Mouse (Mus musculus) adrenal gland, postnatal 14 days (tissue): ENCODE measurements around the gene Mfsd2b. TPM values are rescaled to one million over a fixed set of nuclear protein-coding genes. Genes with fewer than 3 reads are reported as not detected.

ENCODE experiments used
- DNase-seq: peaks from one replicate; pipeline ENCODE4 v3.0.0; 2021; ENCODE audit warnings: mixed read lengths
- total RNA-seq: library from RNA; stranded (reverse); gene quantifications from 2 replicates; pipeline ENCODE4 v1.2.3, GENCODE M21; 2021

Mfsd2b gene
- total RNA-seq, 1 experiment from 2014 or later = 3.3 TPM

DNA sequence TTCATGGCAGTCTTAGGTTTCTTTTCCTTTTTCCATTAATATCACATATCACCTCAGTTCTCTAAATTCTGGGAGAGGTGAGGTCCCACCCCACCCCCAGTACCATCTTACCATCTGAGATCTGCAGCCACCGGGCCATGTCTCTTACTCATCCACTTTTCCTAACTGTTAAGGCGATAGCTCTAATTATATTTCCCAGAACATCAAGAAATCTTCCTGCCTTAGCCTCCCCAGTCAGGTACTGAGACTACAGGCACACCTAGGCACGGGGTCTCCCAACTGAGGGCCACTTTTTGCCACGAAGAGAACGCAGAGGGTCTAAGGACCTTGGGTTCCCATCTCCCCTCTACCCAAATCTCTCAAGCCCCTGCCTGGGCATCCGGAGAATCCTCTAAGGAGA is 628 bp downstream of the Mfsd2b start:
- DNase-seq = no peak

DNA sequence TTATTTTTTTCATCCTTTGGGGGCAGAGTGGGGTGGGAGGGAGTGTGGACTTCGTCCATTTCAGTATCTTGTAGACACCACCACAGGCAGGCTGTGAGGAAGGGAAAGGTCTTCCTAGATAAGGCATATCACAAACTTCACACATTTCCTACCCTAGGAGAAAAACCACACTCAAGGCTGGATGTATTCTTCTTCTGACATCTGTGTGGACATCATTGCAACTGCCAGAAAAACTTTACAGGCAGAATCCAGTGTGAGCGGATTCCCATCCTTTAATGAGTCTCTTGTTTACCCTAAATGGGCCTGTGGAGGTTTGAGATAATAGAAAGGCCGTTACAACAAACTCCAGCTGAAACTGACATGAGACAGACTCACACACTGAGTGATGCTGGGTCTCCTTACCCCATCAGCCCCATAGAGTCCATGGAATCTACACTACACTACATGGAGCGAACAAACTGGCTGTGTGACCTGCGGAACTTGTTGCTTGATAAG is 1.1 kb downstream of the Mfsd2b start:
- DNase-seq = no peak

DNA sequence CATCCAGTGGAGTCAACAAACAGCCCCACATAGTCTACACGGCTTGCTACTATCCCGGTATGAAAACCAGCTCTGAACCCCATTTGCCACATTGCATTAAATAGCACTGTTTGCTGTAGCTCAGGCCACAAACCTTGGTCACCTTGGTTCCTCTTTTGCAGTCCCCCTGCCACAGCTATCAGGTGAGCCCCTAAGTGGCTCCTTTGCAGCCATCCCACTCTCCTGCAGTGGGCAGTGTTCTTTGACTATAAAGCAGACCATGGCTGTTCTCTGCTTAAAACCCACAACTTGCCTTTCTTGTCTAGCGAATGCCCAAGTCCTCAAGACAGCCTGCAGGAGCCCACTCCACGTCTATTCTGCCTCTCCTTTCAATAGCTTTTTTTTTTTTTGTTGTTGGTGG is 1.9 kb downstream of the Mfsd2b start:
- DNase-seq = no peak

DNA sequence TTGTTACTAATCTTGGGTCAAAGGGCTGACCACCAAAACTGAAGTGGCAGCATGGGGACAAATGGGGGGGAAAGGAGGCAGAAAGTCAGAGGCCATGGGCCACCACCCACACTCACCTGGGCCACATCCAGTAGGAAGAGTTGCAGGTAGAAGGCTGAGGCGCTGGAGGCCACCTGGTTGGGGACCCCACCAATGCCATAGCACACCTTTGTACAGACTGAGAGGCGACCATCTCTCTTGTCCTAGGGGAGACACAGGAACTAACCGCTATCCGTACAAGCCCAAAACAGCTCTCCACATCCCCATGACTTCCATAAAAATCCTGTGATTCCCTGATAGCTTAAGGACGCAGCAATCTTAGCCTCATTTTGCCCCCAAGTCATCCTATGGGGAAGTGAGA is 2.9 kb downstream of the Mfsd2b start:
- no peak for DNase-seq

DNA sequence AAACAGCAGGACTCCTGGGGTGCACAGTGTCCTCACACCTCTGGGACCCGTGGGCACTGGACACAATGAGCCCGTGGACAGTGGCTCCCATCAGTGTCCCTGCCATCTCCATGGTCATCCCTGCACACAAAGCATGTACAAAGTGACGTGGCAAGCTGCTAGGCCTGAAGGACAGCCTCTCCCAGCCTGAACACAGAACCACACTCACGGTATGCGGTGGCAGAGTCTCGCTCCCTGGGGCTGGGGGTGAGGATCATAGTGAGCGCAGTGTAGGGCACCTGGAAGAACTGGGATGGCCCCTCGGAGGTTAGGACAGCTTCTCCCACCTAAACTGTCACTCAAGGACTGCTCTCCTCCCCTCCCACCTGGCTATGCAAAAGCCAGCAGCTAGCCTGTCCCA is 5.2 kb downstream of the Mfsd2b start:
- DNase-seq = no peak

DNA sequence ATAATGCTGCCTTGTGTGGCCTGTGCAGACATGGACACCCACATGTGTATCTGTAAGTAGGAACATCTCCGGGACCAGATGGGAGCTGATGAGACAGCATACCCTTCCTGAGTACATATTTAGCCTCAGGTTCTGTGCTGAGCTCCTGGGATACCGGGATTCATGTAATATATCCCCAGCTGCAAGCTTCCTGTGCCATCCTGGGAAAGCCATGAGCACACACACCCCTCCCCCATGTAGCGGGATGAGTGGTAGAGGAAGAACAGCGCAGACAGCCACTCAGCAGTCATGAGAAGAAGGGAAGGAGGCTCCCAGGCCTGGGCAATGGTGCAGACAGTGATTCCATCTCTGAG is 9.8 kb downstream of the Mfsd2b start:
- DNase-seq = no peak

DNA sequence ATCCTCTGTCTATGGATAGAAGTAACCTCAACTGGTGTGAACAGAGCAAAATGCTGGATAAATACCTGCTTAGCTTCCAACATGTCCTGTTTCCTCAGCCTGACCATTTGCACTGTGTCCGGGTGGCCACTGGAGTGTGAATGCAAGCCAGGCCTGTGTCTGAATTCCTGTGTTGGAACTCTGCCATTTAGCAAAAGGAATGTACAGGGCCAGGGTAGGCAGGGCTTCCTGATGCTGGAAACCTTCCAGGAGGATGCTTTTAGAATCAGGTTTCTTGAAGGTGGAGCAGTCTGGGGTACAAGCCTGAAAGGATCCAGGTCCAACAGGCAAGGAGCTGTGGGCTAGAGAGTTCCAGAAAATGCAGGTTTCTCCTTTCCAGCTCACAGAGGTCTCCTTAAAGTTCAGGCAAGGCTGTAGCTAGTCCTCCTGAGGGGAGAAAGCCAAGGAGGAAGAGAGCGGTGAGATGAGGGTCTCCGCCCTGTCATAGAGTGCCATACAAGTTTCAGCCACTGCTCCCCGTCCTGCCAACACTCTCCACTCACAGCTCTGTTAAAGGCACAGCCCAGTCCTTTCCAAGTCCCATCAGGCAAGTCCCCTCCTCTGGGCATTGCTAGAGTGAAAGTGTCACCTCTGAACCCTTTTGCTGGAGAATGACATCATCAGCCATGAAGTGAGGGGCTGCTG is 10.4 kb downstream of the Mfsd2b start:
- peak; percentile 27 for DNase-seq

DNA sequence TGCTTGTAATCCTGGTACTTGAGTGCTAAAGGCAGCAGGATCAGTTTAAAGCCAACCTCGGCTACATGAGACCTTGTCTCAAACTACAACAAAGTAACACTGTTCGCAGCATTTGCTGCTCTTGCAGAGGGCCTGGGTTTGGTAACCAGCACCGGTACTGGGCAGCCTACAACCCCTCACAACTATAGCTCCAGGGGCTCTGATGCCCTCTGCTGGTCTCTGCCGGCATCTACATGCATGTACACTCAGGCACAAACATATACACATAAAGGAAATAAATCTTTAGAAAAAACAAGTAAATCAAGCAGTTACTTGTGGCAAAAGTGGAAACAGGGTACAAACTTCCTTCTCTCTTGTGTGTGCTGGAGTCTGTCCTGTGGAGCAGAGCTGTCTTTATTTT is 11.5 kb downstream of the Mfsd2b start:
- DNase-seq = no peak

DNA sequence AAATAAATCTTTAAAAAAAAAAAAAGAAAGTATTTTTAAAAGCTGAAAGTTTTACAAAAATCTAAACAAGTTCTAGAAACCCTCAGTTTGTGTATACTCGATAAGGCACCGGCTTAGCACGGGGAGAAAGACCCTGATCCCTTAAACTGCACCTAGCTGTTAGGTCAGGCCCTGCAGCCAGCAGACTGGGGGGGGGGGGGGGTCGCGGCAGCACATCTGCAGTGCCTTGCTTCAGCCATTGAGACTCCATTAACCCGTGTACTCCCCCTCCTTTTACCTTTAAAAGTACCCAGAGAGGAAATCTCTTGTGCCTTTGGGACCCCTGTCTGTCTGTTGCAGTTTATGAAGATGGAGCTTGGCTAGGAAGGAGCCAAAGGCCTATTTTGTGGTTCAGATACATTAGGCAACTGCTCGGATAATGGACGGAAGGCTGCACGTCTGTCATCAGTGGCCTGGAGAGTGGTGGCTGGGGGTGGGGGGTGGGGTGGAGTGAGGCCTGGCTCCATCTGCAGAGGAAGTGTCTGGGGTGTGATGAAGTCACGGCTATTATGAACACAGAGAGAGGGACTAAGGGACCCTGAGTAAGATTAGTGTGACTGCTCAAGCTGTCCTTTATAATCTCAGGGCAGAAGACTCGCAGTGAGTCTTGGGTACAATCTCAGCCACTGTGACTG is 14.8 kb downstream of the Mfsd2b start:
- no peak for DNase-seq

DNA sequence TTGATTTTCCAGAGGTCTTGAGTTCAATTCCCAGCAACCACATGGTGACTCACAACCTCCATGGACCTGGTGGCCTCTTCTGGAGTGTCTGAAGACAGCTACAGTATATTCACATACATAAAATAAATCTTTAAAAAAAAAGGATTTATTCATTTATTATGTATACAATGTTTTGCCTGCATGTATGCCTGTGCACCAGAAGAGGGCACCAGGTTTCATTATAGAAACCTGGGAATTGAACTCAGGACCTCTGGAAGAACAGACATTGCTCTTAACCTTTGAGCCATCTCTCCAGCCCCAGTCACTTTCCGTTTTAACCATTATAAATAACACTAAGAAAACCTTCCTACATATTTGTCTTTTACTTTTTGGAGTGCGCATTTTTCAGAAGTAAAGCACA is 17.3 kb downstream of the Mfsd2b start:
- no peak for DNase-seq

DNA sequence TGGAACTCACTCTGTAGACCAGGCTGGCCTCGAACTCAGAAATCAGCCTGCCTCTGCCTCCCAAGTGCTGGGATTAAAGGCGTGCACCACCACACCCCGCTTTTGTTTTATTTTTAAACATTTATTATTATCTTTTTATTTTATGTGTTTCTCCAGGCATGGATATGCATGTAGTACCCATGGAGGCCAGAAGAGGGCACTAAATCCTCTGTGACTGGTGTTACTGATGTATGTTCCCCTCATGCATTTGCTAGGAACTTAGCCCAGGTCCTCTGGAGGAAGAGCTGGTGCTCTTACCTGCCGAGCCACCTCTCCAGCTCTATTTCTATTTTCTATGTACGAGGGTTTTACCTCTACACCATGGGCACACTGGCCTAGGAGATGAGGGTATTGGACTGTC is 18.0 kb downstream of the Mfsd2b start:
- DNase-seq = peak; percentile 26

DNA sequence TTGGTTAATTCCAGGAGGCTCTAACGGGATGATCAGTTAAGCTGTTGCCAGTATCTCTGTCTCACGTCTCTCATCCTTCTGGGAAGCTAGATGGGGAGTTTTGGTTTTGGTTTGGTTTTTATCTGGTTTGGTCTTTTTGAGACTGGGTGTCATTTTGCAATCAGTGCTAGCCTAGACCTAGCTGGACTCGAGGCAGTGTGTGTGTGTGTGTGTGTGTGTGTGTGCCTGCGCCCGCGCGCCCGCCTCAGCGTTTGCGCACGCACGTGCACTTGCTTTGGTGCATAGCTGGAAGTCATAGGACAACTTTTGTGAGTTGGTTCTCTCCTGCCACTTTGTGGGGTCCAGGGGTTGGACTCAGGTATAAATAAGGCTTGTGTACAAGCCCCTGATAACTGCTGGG is 30.4 kb downstream of the Mfsd2b start:
- peak; percentile 52 for DNase-seq

DNA sequence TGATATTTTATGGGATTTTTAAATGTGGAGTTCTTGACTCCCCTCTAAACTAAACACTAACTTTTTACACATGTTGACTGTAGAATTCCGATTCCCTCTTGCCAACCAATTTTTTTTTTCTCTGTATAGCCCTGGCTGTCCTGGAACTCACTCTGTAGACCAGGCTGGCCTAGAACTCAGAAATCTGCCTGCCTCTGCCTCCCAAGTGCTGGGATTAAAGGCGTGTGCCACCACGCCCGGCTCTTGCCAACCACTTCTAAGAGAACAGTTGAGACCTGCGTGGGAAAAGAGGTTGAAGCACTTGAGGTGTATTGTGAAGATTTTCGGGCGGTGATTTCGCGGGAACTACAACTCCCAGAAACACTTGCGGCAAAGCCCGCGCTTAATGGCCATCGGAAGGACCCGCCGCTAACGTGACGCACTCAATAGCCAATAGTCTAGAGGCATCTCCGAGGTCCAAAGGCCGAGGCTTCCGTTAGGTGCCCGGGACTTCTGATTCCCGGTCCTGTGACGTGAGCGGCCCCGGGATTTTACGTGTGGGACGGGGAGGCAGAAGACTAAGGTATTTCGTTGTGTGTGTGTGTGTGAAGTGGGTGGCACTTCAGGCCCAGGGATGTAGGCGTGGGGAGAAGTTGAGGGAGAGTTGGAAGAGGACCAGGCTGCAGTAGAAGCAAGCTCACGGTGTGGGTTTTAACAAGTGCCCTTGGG is 31.1 kb downstream of the Mfsd2b start, which contains the start of gene Wdcp:
Gene Wdcp (plus strand): TSS at position 414 of the 708 bp plus-strand sequence.
- peak; percentile 94 for DNase-seq

DNA sequence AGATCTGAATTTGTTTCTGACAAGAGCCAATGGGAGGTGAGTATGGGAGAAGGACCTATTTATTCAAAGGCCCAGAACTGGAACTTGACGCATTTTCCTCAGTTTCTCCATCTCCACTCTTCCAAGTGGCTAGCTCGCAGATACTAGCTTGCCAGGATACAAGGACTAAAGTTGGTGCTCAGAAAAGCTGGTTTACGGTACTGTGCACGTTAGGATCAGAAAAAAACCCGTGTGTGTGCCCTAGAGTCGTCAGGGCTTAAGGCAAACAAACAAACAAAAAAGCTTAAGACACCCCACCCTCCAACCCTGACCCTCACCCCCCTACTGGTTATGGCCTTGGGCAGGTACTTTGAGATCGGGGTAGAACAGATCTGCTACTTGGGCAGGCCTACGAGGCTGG is 31.7 kb downstream of the Mfsd2b start:
- no peak for DNase-seq

DNA sequence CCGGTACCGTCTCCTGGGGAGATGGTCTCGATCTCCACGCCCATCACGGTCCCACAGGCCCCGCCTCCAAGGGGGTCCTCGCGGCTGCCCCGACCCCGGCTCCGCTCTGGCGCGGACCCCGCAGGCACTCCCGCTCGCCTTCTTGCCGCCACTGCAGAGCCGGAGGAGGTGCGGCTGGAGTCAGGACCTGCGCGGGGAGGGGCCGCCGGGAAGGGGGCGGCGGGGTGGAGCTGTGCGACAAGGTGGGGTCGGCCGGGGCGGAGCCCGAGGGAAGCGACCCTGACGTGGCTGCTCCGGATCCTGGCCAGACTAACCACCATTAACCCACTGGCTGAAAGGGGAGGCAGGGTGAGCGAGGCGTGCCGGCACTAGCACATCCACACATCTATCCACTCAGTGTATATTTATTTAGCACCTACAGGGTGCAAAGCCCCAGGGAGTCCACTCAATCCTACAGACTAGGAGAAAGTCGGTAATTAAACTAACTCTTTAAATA is 32.7 kb downstream of the Mfsd2b start, which contains the start of gene Fkbp1b:
Gene Fkbp1b (minus strand): TSS at position 200 of the 496 bp plus-strand sequence.
- peak; percentile 68 for DNase-seq

DNA sequence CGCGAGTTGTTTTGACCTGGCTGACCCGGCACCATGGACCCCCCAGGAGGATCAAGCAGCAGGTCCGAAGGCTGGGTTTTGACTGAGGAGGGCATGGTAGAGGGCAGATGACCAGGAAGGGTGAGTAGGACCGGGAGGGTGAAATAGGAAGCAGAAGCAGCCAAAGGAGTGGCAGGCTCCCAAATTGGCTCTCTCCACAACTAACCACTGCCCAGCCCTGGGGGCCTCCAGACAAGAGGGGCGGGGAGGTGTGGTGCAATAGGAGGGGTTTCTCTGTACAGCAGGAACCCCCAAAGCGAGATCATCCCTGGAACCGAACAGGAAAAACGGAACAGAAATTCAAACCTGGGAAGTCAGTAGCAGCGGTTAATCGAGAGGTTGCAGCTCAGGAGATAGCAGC is 33.4 kb downstream of the Mfsd2b start:
- DNase-seq = no peak

DNA sequence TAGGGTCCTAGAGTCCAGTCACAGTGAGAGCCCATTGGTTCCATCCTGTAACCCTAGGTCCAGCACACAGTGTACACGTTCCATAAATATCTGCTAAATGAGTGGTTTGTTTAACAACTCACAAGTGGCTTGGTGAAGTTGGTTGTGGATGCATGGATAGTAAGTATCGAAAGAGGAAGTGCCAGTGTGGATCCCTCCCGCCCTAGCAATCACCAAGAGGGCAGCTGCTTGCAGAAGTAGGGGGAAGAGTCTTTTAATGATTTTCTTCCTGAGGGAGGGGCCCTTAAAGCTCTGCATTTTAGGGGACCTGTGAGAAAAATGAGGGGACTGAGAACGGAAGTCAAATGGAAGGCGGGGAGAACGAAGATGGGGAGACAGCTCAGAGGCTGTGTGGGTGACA is 34.1 kb downstream of the Mfsd2b start:
- DNase-seq = no peak

DNA sequence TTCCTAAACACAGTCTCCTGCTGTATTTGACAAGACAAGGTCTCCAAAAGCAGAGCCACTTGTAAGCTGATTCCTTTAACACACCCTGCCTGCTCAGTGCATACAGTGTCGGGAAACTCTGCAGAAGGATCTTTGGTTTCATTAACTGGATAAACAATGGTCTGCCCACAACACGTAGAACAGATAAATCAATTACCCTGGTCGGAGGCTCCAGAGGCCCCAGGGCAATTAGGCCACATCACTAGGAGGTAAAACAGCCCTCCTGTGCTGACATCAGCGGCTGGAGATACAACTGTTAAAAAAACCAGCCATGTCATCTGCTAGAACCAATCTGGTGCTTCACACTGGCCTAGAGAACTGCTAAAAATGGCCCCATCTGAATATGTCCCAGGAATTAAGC is 37.2 kb downstream of the Mfsd2b start:
- DNase-seq = peak; percentile 49

DNA sequence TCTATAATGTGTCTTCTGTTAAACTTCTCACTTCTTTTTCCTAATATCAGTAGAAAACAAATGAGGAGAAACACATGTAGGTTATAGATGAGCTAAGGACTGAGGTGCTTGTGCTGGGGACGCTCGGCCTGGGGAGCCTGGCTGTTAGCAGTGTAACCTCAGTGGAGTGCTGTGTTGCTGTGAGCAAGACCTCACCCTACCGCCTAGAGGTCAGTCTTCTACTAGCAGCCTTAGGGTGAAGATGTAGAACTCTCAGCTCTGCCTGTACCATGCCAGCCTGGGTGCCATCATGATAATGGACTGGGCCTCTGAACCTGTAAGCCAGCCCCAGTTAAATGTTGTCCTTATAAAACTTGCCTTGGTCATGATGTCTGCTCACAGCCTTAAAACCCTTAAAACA is 46.9 kb downstream of the Mfsd2b start:
- no peak for DNase-seq

DNA sequence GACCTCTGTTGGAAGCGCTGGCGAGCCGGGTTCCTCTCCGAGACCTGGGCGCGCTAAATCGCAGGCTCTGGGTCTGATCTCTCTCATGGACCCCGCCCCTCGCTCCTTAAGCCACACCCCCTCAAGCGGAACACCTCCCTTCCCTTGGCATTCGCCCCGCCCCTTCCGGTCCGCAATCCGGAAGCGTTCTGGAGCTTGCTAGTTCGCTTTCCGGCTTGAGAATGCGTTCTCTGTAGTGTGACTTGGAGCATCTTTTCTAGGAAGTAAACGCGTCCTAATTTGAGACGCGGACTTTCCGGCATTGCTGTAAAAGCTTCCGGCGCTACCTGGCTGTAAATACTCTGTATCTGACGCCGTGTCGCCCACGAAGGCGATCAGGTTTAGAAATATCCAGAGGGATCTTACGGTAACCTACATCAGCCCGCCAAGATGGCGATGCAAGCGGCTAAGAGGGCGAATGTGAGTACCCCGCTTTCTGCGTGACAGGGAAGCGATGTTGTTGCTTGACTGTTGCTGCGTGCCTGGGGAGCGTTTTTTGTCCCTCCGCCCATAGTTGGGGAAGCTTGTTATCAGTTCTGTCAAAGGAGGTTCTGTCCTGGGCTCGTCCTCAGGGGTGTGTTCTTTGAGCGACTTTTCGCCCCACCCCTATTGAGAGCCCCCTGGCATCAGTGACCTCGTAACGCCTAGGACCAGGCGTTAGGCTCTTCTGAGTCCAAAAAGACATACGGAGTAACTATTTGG is 56.6 kb downstream of the Mfsd2b start, which contains the start of gene Sf3b6:
Gene Sf3b6 (plus strand): TSS at position 184 of the 741 bp plus-strand sequence.
- peak; percentile 100 for DNase-seq

DNA sequence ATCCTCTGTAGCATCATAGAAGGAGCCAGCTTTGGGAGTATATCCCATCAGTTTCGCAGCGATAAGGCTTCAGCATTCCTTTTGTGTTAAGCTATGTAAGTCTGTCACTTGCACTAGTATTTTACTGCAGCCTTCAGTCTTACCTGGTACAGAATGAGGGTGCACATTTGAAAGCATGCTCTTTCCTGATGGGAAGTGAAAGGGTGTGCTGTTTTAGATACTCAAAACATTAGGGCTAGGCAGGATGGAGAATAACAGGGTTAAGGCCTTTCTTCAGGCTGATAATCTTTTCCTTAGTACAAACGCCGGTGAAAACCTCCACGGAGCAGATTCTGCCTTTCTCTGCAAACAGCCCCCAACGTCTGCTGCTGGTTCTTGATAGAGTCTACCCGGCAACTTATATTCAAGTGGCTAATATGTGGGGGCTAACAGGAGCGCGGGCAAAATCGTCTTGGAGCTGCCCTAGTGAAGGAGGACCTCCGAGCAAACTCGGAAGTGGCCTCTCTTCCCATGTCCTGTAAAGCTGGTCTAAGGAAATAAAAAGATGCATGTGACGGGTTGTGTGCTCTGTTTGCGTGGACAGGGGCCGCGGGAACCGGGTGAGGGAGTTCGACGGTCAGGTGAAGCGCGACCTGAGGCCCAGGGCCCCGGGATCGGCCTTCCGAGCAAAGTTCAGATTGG is 57.3 kb downstream of the Mfsd2b start:
- no peak for DNase-seq

DNA sequence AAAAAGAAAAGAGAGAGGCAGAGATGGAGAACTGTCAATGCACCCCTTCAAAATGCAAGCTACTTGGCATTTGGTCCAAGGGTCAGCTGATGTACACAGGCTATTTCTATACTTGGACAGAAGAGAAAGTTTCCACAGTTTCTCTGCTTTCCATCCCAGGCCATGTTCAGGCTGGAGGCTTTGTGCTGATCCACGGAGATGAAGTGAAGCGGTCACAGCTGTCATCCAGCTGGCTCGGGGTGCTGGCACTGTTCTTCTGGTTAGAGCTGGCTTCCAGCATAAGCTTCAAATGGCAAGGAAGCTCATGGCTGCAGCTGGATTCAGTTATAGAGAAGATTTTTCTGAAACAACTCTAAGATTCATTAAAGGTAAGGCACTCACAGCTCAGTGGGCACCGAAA is 60.5 kb downstream of the Mfsd2b start:
- DNase-seq = no peak
